In genomic region chr13:78005344-78005743, GRCm38 (mm10) we compare ENCODE assay signal across 15 mouse cellular contexts. TPM values are rescaled to one million over a fixed set of nuclear protein-coding genes. Genes with fewer than 3 reads are reported as not detected.
DNase-seq lines count a peak whose midpoint lies in the region; ATAC-seq lines count a peak whose summit lies in the region.
"Had no signal": no experiment of that assay in that cellular context is flagged by ENCODE, and none has a peak within 500 bp of the region (broad histone marks: within the 10 kb centered on the region; RNA-seq: fewer than 3 reads in every experiment).

No protein-coding gene starts in this region.

- H3K4me3 ChIP-seq in forebrain, embryonic 13.5 days, result no peak overlapping the region
- H3K4me3 ChIP-seq in hindbrain, embryonic 14.5 days (replicated peaks; ENCODE audit: low read length), result no peak overlapping the region
- no peak overlapping the region for H3K4me3 ChIP-seq in midbrain, embryonic 14.5 days (replicated peaks; ENCODE audit: low read depth, low read length)
- H3K4me3 ChIP-seq: heart, adult 2 months; kidney, embryonic 15.5 days; left cerebral cortex, adult 2 months had no signal

- ATAC-seq in forebrain, embryonic 13.5 days, result peak; percentile 80; the same call in 1 of the 2 replicates
- ATAC-seq in hindbrain, embryonic 14.5 days (ENCODE audit: low FRiP score), result peak; percentile 88
- ATAC-seq in midbrain, embryonic 14.5 days (ENCODE audit: low FRiP score, low TSS enrichment), result peak; percentile 87

- peak overlapping the region; percentile 5; the same call in 1 of the 2 replicates for H3K27ac ChIP-seq in forebrain, embryonic 13.5 days
- peak overlapping the region; percentile 36; the same call in 1 of the 2 replicates for H3K27ac ChIP-seq in hindbrain, embryonic 14.5 days
- peak overlapping the region; percentile 5; the same call in 1 of the 2 replicates for H3K27ac ChIP-seq in midbrain, embryonic 14.5 days (replicated peaks; ENCODE audit: low read depth, low read length)
- H3K27ac ChIP-seq: heart, adult 2 months; kidney, embryonic 15.5 days; left cerebral cortex, adult 2 months had no signal

- H3K27me3 ChIP-seq in forebrain, embryonic 13.5 days, result no peaks in the 10 kb centered on the region
- H3K27me3 ChIP-seq in hindbrain, embryonic 14.5 days (ENCODE audit: control insufficient read depth, insufficient read depth, low read length), result no peaks in the 10 kb centered on the region
- H3K27me3 ChIP-seq in midbrain, embryonic 14.5 days (ENCODE audit: control insufficient read depth, insufficient read depth, low read length), result no peaks in the 10 kb centered on the region
- H3K27me3 ChIP-seq: kidney, embryonic 15.5 days had no signal

- H3K9ac ChIP-seq in forebrain, embryonic 13.5 days, result no peak overlapping the region
- no peak overlapping the region for H3K9ac ChIP-seq in hindbrain, embryonic 14.5 days
- no peak overlapping the region for H3K9ac ChIP-seq in midbrain, embryonic 14.5 days (replicated peaks; ENCODE audit: low read length)
- H3K9ac ChIP-seq: kidney, embryonic 15.5 days had no signal

- H3K4me2 ChIP-seq in forebrain, embryonic 13.5 days, result no peak overlapping the region
- H3K4me2 ChIP-seq in hindbrain, embryonic 14.5 days (replicated peaks), result no peak overlapping the region
- no peak overlapping the region for H3K4me2 ChIP-seq in midbrain, embryonic 14.5 days (ENCODE audit: low read length)
- H3K4me2 ChIP-seq: kidney, embryonic 15.5 days had no signal

- H3K9me3 ChIP-seq in forebrain, embryonic 13.5 days (replicated peaks), result no peaks in the 10 kb centered on the region
- H3K9me3 ChIP-seq in hindbrain, embryonic 14.5 days (ENCODE audit: control insufficient read depth, low read length), result no peaks in the 10 kb centered on the region
- no peaks in the 10 kb centered on the region for H3K9me3 ChIP-seq in midbrain, embryonic 14.5 days (ENCODE audit: control insufficient read depth, low read length)
- H3K9me3 ChIP-seq: G1E; kidney, embryonic 15.5 days had no signal

- H3K36me3 ChIP-seq in forebrain, embryonic 13.5 days (ENCODE audit: poor library complexity, severe bottlenecking), result peaks cover 7% of the 10 kb centered on the region; the same call in 1 of the 2 replicates
- no peaks in the 10 kb centered on the region for H3K36me3 ChIP-seq in hindbrain, embryonic 14.5 days (replicated peaks; ENCODE audit: control insufficient read depth, insufficient read depth)
- no peaks in the 10 kb centered on the region for H3K36me3 ChIP-seq in midbrain, embryonic 14.5 days (ENCODE audit: control insufficient read depth, insufficient read depth, low read length)
- H3K36me3 ChIP-seq: kidney, embryonic 15.5 days had no signal

- 2% methylated on average over 3 of the region's 3 CpGs for WGBS in forebrain, embryonic 13.5 days
- 8% methylated on average over 3 of the region's 3 CpGs for WGBS in hindbrain, embryonic 14.5 days
- 2% methylated on average over 3 of the region's 3 CpGs for WGBS in midbrain, embryonic 14.5 days

- DNase-seq in embryo, embryonic 11 days, result peak; percentile 57
- DNase-seq in hindbrain, embryonic 14.5 days (ENCODE audit: low spot score), result no peak
- peak; percentile 74 for DNase-seq in midbrain, embryonic 14.5 days
- no peak for DNase-seq in cerebellum, adult 18-20 months
- no peak for DNase-seq in retina, postnatal 1 day
- no peak for DNase-seq in urinary bladder, postnatal 25 days (ENCODE audit: low spot score)
- DNase-seq: adrenal gland, adult 2 months; cerebellum, adult 8-10 months; heart, adult 2 months; lung, postnatal 36 days; thymus, adult 2 months had no signal

- peaks cover 7% of the 10 kb centered on the region for H3K4me1 ChIP-seq in forebrain, embryonic 13.5 days
- no peaks in the 10 kb centered on the region for H3K4me1 ChIP-seq in hindbrain, embryonic 14.5 days (replicated peaks; ENCODE audit: control insufficient read depth, insufficient read depth, low read length)
- H3K4me1 ChIP-seq in midbrain, embryonic 14.5 days (ENCODE audit: control insufficient read depth, insufficient read depth, low read length), result peaks cover 12% of the 10 kb centered on the region
- H3K4me1 ChIP-seq: kidney, embryonic 15.5 days had no signal

RNA-seq across cellular contexts. Expression of gene Pou5f2, which starts 19.4 kb away (rescaled TPM):
- 2.1 and 2.4 TPM in 2 replicates for polyA plus RNA-seq in forebrain, embryonic 13.5 days (2015; fragmentation: Nextera tagmentation; extraction: Ambion mirVana)
- 0.59 and 0.83 TPM in 2 replicates for polyA plus RNA-seq in hindbrain, embryonic 14.5 days (2014; fragmentation: Nextera tagmentation; extraction: Ambion mirVana)
- 0.62 and 0.86 TPM in 2 replicates for polyA plus RNA-seq in midbrain, embryonic 14.5 days (2014; fragmentation: Nextera tagmentation; extraction: Ambion mirVana)
- polyA plus RNA-seq: heart, adult 2 months had no signal

Comparison
In these comparisons a context has a peak if more than half of its experiments do, and no peak if none do; other contexts are left out.
1. DNase-seq: peak in embryo, embryonic 11 days (single experiment) and midbrain, embryonic 14.5 days (single experiment); none in hindbrain, embryonic 14.5 days (single experiment), cerebellum, adult 18-20 months (0 of 2), retina, postnatal 1 day (single experiment) and urinary bladder, postnatal 25 days (single experiment).
2. Peak in every context shown above with its lines, with median percentiles within 50 percentile points of each other: ATAC-seq and H3K27ac ChIP-seq.